Mouse (Mus musculus) cerebellum, adult 2 months (tissue): ENCODE data around the gene Zfp341.

Experiments used
- CTCF ChIP-seq: fragments of 200-500 bp; IDR thresholded peaks from 2 replicates; pipeline ENCODE4 v1.5.1; 2011; ENCODE audit warnings: low read depth, mild to moderate bottlenecking, control low read depth, low read length, moderate library complexity, borderline replicate concordance; ENCODE audit not compliant: insufficient read depth
- POLR2A ChIP-seq: fragments of 200-500 bp; IDR thresholded peaks from 2 replicates; pipeline ENCODE4 v1.6.1; 2011; ENCODE audit warnings: low read length, control low read depth, borderline replicate concordance; ENCODE audit not compliant: insufficient read depth

DNA sequence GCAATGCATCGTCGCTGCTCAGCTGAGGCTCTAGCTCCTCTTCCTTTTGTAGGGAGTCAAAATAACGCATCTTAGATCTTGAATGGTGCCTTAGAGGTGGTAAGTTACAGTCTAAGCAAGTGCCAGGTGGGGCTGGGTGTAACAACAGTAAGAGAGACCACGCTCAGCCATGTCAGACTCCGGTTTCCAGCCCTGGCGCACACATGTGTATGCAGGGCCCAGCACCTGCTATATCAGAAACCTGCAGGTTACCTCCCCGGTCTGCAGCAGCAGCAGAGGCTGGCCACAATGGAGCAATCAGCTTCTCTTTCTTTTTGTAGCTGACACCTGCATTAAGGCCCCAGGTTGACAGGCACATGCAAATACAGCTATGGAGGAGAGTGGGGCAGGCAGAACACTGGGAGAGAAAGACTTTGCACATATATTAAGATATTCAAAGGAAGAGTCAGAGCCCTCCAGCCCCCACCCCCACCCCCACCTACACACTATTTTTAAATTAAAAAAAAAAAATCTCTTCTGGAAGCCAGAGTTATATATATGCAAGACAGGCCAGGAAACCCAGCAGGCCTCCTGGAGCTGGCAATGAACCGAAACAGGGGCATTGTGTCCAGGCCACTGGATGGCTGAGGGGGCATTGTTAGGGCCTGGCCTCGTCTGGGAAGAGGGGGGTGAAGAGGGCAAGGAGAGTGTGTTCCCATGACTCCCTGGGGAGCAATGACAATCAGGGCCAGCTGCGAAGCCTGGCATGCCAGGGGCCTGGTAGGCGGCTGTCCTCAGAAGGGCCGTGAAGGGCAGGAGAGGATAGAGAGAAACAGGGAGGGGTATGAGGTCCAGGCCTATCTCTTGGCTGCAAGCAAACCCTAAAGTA is 36.0 kb upstream of the Zfp341 start:
- no peak for TF ChIP-seq CTCF
- TF ChIP-seq POLR2A: no peak
